Mouse (Mus musculus): ENCODE data around the gene Dnaja3.

The Dnaja3 gene

GRCm38 (mm10) chr16:4725780-4726527 is 86.2 kb downstream of the Dnaja3 start, which contains the start of gene Hmox2:
Gene Hmox2, plus strand, starts transcription at chr16:4726361.
- peak; percentile 91 to 98 for DNase-seq

- no peak for DNase-seq
Observed at GRCm38 (mm10) chr16:4726528-4727128, 86.8 kb downstream of the Dnaja3 start.

- no peak for DNase-seq
Observed at GRCm38 (mm10) chr16:4727526-4727925, 87.7 kb downstream of the Dnaja3 start.

- no peak for DNase-seq
Observed at GRCm38 (mm10) chr16:4727963-4728362, 88.2 kb downstream of the Dnaja3 start.

- DNase-seq = no peak
Observed at GRCm38 (mm10) chr16:4730776-4731358, 91.1 kb downstream of the Dnaja3 start.

GRCm38 (mm10) chr16:4736262-4736661 is 96.5 kb downstream of the Dnaja3 start:
- no peak for DNase-seq

GRCm38 (mm10) chr16:4739994-4740393 is 100.2 kb downstream of the Dnaja3 start:
- no peak for DNase-seq

GRCm38 (mm10) chr16:4742186-4742585 is 102.4 kb downstream of the Dnaja3 start:
- no peak for DNase-seq

GRCm38 (mm10) chr16:4752155-4752554 is 112.4 kb downstream of the Dnaja3 start:
- DNase-seq = no peak

GRCm38 (mm10) chr16:4754045-4754444 is 114.3 kb downstream of the Dnaja3 start:
- no peak for DNase-seq

GRCm38 (mm10) chr16:4756660-4757335 is 117.0 kb downstream of the Dnaja3 start:
- peak in 1 of 2 experiments; percentile 21 for DNase-seq
